Mouse (Mus musculus) brain, embryonic 14.5 days (tissue): ENCODE results near the gene Hip1r.

Experiments used
- CTCF ChIP-seq: fragments of 200-500 bp; IDR thresholded peaks from 2 replicates; pipeline ENCODE4 v1.5.1; 2012; ENCODE audit warnings: inconsistent platforms, mild to moderate bottlenecking, moderate library complexity, borderline replicate concordance; ENCODE audit not compliant: insufficient read depth, insufficient read length; ENCODE audit errors: extremely low read depth
- POLR2A ChIP-seq: fragments of 200-500 bp; IDR thresholded peaks from 2 replicates; pipeline ENCODE4 v1.6.1; 2012; ENCODE audit warnings: mild to moderate bottlenecking, inconsistent platforms, borderline replicate concordance; ENCODE audit not compliant: poor library complexity, insufficient read depth, insufficient read length, severe bottlenecking; ENCODE audit errors: extremely low read depth

DNA sequence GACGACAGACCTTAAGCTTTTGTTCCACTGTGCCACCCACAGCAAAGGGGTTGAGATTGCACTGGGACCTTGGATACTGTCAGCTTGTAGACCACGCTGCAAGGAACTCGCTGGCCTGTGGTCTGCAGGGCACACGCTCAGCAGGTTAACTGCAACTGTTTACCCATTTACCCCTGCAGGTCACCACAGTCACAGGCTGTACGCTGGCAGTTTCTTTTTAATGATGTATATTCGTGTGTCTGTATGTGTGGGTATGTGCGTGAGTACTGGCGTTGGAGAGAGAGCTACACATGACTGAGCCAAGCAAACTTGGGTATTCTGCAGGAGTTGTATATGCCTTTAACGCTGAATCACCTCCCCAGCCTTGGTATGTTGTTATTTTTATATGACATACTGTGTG is 45.2 kb downstream of the Hip1r start:
- TF ChIP-seq POLR2A (no peak), CTCF (no peak)
